Mouse (Mus musculus) midbrain, postnatal 0 days (tissue): ENCODE data around the gene Rab2b. TPM values are rescaled to one million over a fixed set of nuclear protein-coding genes. Genes with fewer than 3 reads are reported as not detected.

Experiments used
- ATAC-seq: fragments of 200-750 bp; cut with Nextera tagmentation; 2 replicates; pipeline ENCODE4 v1.8.0; 2017; ENCODE audit warnings: moderate number of reproducible peaks, mild to moderate bottlenecking, moderate TSS enrichment, moderate library complexity; ENCODE audit not compliant: low FRiP score
- DNase-seq: peaks from one replicate; pipeline ENCODE4 v3.0.0-alpha.2; 2015; ENCODE audit warnings: low spot score
- H3K27ac ChIP-seq: fragments of 300-500 bp; sonication (generic); 2 replicates; pipeline ENCODE4 v1.5.1; 2014; ENCODE audit warnings: low read depth, mild to moderate bottlenecking, low read length, mixed read lengths
- H3K27me3 ChIP-seq: fragments of 300-500 bp; sonication (generic); 2 replicates; pipeline ENCODE4 v1.6.1; 2014; ENCODE audit warnings: low read length, control low read depth, mixed read lengths; ENCODE audit not compliant: insufficient read depth
- H3K36me3 ChIP-seq: fragments of 300-500 bp; sonication (generic); 2 replicates; pipeline ENCODE4 v1.6.1; 2014; ENCODE audit warnings: low read length, control low read depth, mixed read lengths; ENCODE audit not compliant: insufficient read depth
- H3K4me1 ChIP-seq: fragments of 300-500 bp; sonication (generic); 2 replicates; pipeline ENCODE4 v1.6.1; 2014; ENCODE audit warnings: mild to moderate bottlenecking, control low read depth, antibody characterized with exemption, low read length, mixed read lengths; ENCODE audit not compliant: insufficient read depth
- H3K4me2 ChIP-seq: fragments of 300-500 bp; sonication (generic); 2 replicates; pipeline ENCODE4 v1.6.1; 2014; ENCODE audit warnings: low read depth, mild to moderate bottlenecking, low read length, mixed read lengths; ENCODE audit not compliant: poor library complexity, severe bottlenecking
- H3K4me3 ChIP-seq: fragments of 300-500 bp; sonication (generic); 2 replicates; pipeline ENCODE4 v1.5.1; 2014; ENCODE audit warnings: low read depth, mild to moderate bottlenecking, low read length, moderate library complexity
- H3K9ac ChIP-seq: fragments of 300-500 bp; sonication (generic); replicated peaks from 2 replicates; pipeline ENCODE4 v1.6.1; 2014; ENCODE audit warnings: mild to moderate bottlenecking, low read length, moderate library complexity, mixed read lengths; ENCODE audit not compliant: poor library complexity, severe bottlenecking
- H3K9me3 ChIP-seq: fragments of 300-500 bp; sonication (generic); 2 replicates; pipeline ENCODE4 v1.6.1; 2016; ENCODE audit warnings: low read length, control low read depth
- CTCF ChIP-seq: IDR thresholded peaks from 2 replicates; pipeline ENCODE4 v1.5.1; 2016; ENCODE audit warnings: antibody characterized with exemption, mild to moderate bottlenecking
- WGBS: fragments of 180-500 bp; shearing (Covaris S2); extraction: QIAGEN DNeasy Blood & Tissue Kit; methylation state at CpG from one replicate; pipeline ENCODE4 v1.1.7; 2014; 5-methylcytosine and 5-hydroxymethylcytosine counted together
- polyA plus RNA-seq: library from polyadenylated mRNA; unstranded; fragments of >200 nt; fragmentation: Nextera tagmentation; extraction: Ambion mirVana; gene quantifications from 2 replicates; pipeline ENCODE4 v1.2.1, GENCODE M21; 2015
- total RNA-seq: library from RNA; depleted of rRNA; stranded (reverse); fragments of >200 nt; gene quantifications from 2 replicates; pipeline ENCODE4 v1.2.3, GENCODE M21; 2014; rRNA removed

Gene Rab2b
- total RNA-seq (56.7 and 57.7 TPM in 2 replicates), polyA plus RNA-seq (48.2 and 57.6 TPM in 2 replicates)

DNA sequence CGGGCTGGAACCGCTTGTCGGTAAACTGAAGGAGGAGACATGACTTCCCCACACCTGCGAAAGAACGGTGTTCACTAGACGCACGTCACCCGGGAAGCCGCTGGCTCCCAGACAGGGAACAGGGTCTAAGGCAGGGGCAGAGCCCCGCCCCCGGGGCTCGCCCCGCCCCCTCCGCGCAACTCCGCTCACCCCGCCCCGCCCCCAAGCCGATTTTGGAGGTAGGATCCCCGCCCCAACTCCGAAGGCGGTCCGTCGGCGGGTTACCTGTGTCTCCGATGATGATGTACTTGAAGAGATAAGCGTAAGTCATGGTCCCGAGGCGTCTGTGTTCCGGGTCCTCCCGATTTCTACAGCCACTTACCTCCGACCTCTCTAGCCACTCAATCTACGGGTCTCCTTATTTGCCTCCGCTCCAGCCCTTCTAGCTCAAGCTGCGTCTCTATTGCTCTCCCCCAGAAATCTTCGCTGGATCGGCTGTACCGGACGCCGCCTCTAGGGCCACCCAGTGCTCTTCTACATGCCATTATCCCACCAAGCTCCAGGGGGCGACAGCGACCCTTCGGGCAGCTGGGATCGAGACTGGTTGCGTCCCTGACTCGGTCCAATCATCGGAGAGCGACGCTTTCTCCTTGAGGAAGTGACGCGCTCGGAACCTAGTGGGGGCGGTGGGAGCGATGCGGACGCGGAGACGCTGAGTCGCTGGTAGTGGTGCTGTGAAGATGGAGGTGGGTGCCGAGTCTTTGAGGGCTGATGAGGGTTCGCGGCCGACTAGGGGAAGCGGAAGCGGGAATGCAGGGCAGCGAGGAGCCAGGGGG, at the start of gene Rab2b, which contains the start of gene Tox4:
Gene Rab2b, minus strand, starts transcription at position 614 of the 815 bp plus-strand sequence.
Gene Tox4, plus strand, starts transcription at position 215 of the 815 bp plus-strand sequence.
- Histone ChIP-seq H3K4me1 (no peaks in the 10 kb centered on the region; the same call in 1 of the 2 replicates), H3K36me3 (peaks cover 8% of the 10 kb centered on the region; the same call in 1 of the 2 replicates), H3K4me3 (peak within 1 kb of the TSS; percentile 85), H3K27ac (peak within 1 kb of the TSS; percentile 85), H3K4me2 (peak within 1 kb of the TSS; percentile 66), H3K9ac (peak within 1 kb of the TSS; percentile 95), H3K9me3 (no peaks in the 10 kb centered on the region), H3K27me3 (no peaks in the 10 kb centered on the region)
- under 1% methylated on average over 63 of the region's 66 CpGs for WGBS
- peak; percentile 100 for TF ChIP-seq CTCF
- peak; percentile 97 for ATAC-seq
- DNase-seq: peak; percentile 99

GRCm38 (mm10) chr14:52327910-52328812, 48.8 kb upstream of the Rab2b start, which contains the start of gene Sall2:
TSS of gene Sall2 (minus strand) at chr14:52328762.
- 1% methylated on average over 25 of the region's 26 CpGs for WGBS
- DNase-seq: peak; percentile 26

GRCm38 (mm10) chr14:52327375-52327901, 48.1 kb upstream of the Rab2b start:
- under 1% methylated on average over 14 of the region's 14 CpGs for whole genome bisulfite sequencing
- peak overlapping the region; percentile 42 for H3K4me3 ChIP-seq
- no peaks in the 10 kb centered on the region; the same call in 1 of the 2 replicates for H3K4me1 ChIP-seq
- DNase-seq: peak; percentile 73
- peak; percentile 63 for ATAC-seq
- H3K36me3 ChIP-seq: no peaks in the 10 kb centered on the region
- peak overlapping the region; percentile 40 for H3K27ac ChIP-seq
- TF ChIP-seq CTCF: no peak
- no peaks in the 10 kb centered on the region for H3K9me3 ChIP-seq
- peak overlapping the region; percentile 94 for H3K4me2 ChIP-seq
- H3K27me3 ChIP-seq: no peaks in the 10 kb centered on the region
- peak overlapping the region; percentile 59 for H3K9ac ChIP-seq

More at GRCm38 (mm10) chr14:52327910-52328812, 48.8 kb upstream of the Rab2b start, which contains the start of gene Sall2:
- Histone ChIP-seq H3K27me3 (no peaks in the 10 kb centered on the region), H3K4me2 (peak within 1 kb of the TSS; percentile 94), H3K27ac (peak within 1 kb of the TSS; percentile 40), H3K9me3 (no peaks in the 10 kb centered on the region), H3K4me1 (no peaks in the 10 kb centered on the region; the same call in 1 of the 2 replicates), H3K9ac (peak within 1 kb of the TSS; percentile 59), H3K4me3 (peak within 1 kb of the TSS; percentile 42), H3K36me3 (no peaks in the 10 kb centered on the region)
- TF ChIP-seq CTCF: no peak
- peak; percentile 69 for ATAC-seq

DNA sequence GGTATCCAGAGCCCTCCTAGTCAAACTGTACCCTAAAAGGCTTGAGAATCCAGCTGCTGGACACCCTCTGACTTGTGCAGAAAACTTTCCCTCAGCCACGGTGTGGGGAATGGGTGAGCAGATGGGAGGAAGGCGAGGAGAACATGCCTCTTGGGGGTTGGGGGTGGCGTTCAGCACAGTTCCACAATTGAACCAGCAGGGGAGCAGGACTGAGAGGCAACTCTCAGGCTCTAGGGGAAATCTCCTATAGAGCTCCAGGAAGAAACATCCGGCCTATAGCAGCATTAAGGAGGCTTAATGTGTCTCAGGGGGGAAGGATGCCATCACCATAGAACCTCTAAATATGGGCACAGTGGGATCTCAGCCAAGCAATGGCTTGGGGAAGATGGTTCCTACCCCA, 46.5 kb upstream of the Rab2b start:
- no peak overlapping the region for H3K27ac ChIP-seq
- H3K4me2 ChIP-seq: peak overlapping the region; percentile 94
- H3K4me1 ChIP-seq: no peaks in the 10 kb centered on the region; the same call in 1 of the 2 replicates
- H3K9ac ChIP-seq: no peak overlapping the region
- 6% methylated on average over 4 of the region's 4 CpGs for WGBS
- TF ChIP-seq CTCF: peak; percentile 58
- H3K9me3 ChIP-seq: no peaks in the 10 kb centered on the region
- peak overlapping the region; percentile 0; the same call in 1 of the 2 replicates for H3K4me3 ChIP-seq
- DNase-seq: peak; percentile 36
- H3K36me3 ChIP-seq: no peaks in the 10 kb centered on the region
- ATAC-seq: no peak
- no peaks in the 10 kb centered on the region for H3K27me3 ChIP-seq

DNA sequence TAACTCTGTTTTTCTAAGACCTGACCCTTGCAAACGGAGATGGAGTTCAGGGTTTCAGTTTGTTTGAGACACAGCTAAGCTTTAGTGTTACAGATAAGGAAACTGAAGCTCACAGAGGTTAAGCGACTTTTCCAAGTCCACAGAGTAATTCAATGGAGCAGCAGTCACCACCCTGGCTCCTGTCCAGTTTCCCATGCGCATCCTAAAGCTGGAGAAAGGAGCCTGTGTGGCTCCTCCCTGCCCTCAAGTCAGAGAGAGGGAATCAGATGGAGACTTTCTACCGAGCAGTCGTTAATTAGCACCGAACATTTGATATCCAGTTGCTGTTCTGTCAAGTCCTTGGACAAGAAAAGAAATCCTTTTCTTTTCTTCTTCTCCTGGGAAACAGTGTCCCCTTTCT, 40.0 kb upstream of the Rab2b start:
- Histone ChIP-seq H3K27ac (no peak overlapping the region), H3K27me3 (no peaks in the 10 kb centered on the region), H3K9me3 (no peaks in the 10 kb centered on the region), H3K36me3 (0 out of 2 replicates have a peak, but pooled peaks cover 1% of the 10 kb centered on the region), H3K4me2 (no peak overlapping the region), H3K4me3 (no peak overlapping the region), H3K4me1 (peaks cover 3% of the 10 kb centered on the region), H3K9ac (no peak overlapping the region)
- no peak for DNase-seq
- no peak for TF ChIP-seq CTCF
- ATAC-seq: no peak
- 66% methylated on average over 6 of the region's 6 CpGs for WGBS
